Mouse (Mus musculus) MEL (cell line): ENCODE measurements at regions not wholly inside any gene's neighbourhood (a gene's known extent, or its start where the extent isn't known, plus 50 kb on each side); places are given as distances from the start of the nearest gene placed in this dataset.
"Not testable (repeated sequence)": the region's sequence is repeated elsewhere in the genome, so short reads cannot be mapped to it uniquely, and the experiment has no call there.

Experiments
- CTCF ChIP-seq, 3 experiments: IDR thresholded peaks in 2 of 3; conservative IDR thresholded peaks in 1 of 3; 2 replicates each; pipeline ENCODE4 v1.5.1; 2011 to 2012; ENCODE audit warnings: low read length in 3 of 3, low read depth in 2 of 3, mild to moderate bottlenecking in 2 of 3, improper control_type of control experiment in 1 of 3, inconsistent platforms in 1 of 3, mixed read lengths in 1 of 3, moderate library complexity in 1 of 3; ENCODE audit not compliant: control insufficient read depth in 1 of 3, insufficient read depth in 1 of 3, poor library complexity in 1 of 3, severe bottlenecking in 1 of 3
- E2F4 ChIP-seq: IDR thresholded peaks from 2 replicates; pipeline ENCODE4 v1.6.1; 2011; ENCODE audit warnings: low read depth, low read length, improper control_type of control experiment, borderline replicate concordance
- EP300 ChIP-seq, 2 experiments: IDR thresholded peaks; 2 replicates each; pipeline ENCODE4 v1.6.1; 2011; ENCODE audit warnings: improper control_type of control experiment in 2 of 2, low read length in 2 of 2, low read depth in 1 of 2, mild to moderate bottlenecking in 1 of 2
- MAFK ChIP-seq: IDR thresholded peaks from 2 replicates; pipeline ENCODE4 v1.6.1; 2011; ENCODE audit warnings: low read depth, mild to moderate bottlenecking, low read length, improper control_type of control experiment, borderline replicate concordance
- POLR2A ChIP-seq, 2 experiments: IDR thresholded peaks; 2 replicates each; pipeline ENCODE4 v1.6.1; 2011 to 2012; ENCODE audit warnings: low read length in 2 of 2, mild to moderate bottlenecking in 2 of 2, control low read depth in 1 of 2, improper control_type of control experiment in 1 of 2, low read depth in 1 of 2, moderate library complexity in 1 of 2; ENCODE audit not compliant: control insufficient read depth in 1 of 2, insufficient read depth in 1 of 2, poor library complexity in 1 of 2
- SIN3A ChIP-seq: IDR thresholded peaks from 2 replicates; pipeline ENCODE4 v1.6.1; 2012; ENCODE audit warnings: low read length, improper control_type of control experiment, inconsistent platforms
- TAL1 ChIP-seq: IDR thresholded peaks from 2 replicates; pipeline ENCODE4 v1.6.1; 2012; ENCODE audit warnings: mild to moderate bottlenecking, inconsistent platforms, low read length, moderate library complexity, mixed read lengths
- TCF12 ChIP-seq: IDR thresholded peaks from 2 replicates; pipeline ENCODE4 v1.6.1; 2014; ENCODE audit warnings: low read depth, mild to moderate bottlenecking, inconsistent platforms, low read length, improper control_type of control experiment, moderate library complexity
- UBTF ChIP-seq: IDR thresholded peaks from 2 replicates; pipeline ENCODE4 v1.6.1; 2012; ENCODE audit warnings: low read depth, mild to moderate bottlenecking, inconsistent platforms, low read length, improper control_type of control experiment, moderate library complexity, borderline replicate concordance; ENCODE audit not compliant: insufficient read depth
- USF1 ChIP-seq: IDR thresholded peaks from 2 replicates; pipeline ENCODE4 v1.6.1; 2014; ENCODE audit warnings: low read depth, mild to moderate bottlenecking, inconsistent platforms, low read length, improper control_type of control experiment, moderate library complexity
- ZMIZ1 ChIP-seq: IDR thresholded peaks from 2 replicates; pipeline ENCODE4 v1.6.1; 2012; ENCODE audit warnings: low read depth, mild to moderate bottlenecking, inconsistent platforms, low read length, improper control_type of control experiment, moderate library complexity

DNA sequence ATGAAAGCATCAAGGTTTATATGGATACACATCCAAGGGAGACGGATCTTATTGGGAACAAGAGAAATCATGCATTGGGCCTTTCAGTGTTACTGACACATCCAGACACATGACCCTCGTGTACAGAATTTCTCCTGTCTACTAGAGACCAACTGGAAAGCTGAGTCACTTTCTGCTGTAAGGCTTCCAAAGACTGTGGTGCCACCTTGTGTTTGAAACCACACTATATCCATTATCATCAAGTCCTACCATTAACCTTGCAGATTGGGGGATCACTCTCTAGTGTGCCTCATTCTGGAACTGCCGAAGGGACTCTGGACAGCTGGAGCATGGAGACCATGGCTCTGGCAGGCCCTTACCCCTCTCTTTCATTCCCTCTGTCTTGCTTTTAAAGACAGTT, 125.2 kb downstream of the Zxdb start:
- not testable (repeated sequence) for TF ChIP-seq POLR2A (IDR thresholded peaks at IDR 0.05; ENCODE audit: control insufficient read depth in 1 of 2, insufficient read depth in 1 of 2, low read depth in 1 of 2, low read length in 2 of 2, poor library complexity in 1 of 2); EP300 (IDR thresholded peaks at IDR 0.05; ENCODE audit: low read depth in 1 of 2, low read length in 2 of 2); SIN3A; E2F4; CTCF (IDR thresholded peaks at IDR 0.05 in 2 of 3, conservative IDR thresholded peaks at IDR 0.05 in 1 of 3; ENCODE audit: control insufficient read depth in 1 of 3, insufficient read depth in 1 of 3, low read depth in 2 of 3, low read length in 3 of 3, poor library complexity in 1 of 3, severe bottlenecking in 1 of 3); ZMIZ1; TAL1; USF1; UBTF; MAFK; TCF12
